Mouse (Mus musculus) hindbrain, embryonic 11.5 days (tissue): ENCODE measurements around the gene Fastkd5. TPM values are rescaled to one million over a fixed set of nuclear protein-coding genes. Genes with fewer than 3 reads are reported as not detected.
A peak's percentile ranks its signal among the peaks of the same experiment; 100 is the strongest.
"Not testable (repeated sequence)": the region's sequence is repeated elsewhere in the genome, so short reads cannot be mapped to it uniquely, and the experiment has no call there.

Source experiments
- ATAC-seq: fragments of 200-750 bp; cut with Nextera tagmentation; 2 replicates; pipeline ENCODE4 v1.8.0; 2017; ENCODE audit warnings: mild to moderate bottlenecking, moderate TSS enrichment, moderate library complexity; ENCODE audit not compliant: low FRiP score
- DNase-seq: peaks from one replicate; pipeline ENCODE4 v3.0.0-alpha.2; 2015; ENCODE audit warnings: low spot score
- H3K27ac ChIP-seq: fragments of 300-500 bp; sonication (generic); 2 replicates; pipeline ENCODE4 v1.5.1; 2014; ENCODE audit warnings: mild to moderate bottlenecking, low read depth, low read length
- H3K27me3 ChIP-seq: fragments of 300-500 bp; sonication (generic); 2 replicates; pipeline ENCODE4 v1.6.1; 2014; ENCODE audit warnings: mild to moderate bottlenecking, low read length, moderate library complexity, mixed read lengths; ENCODE audit not compliant: control insufficient read depth, insufficient read depth
- H3K36me3 ChIP-seq: fragments of 300-500 bp; sonication (generic); 2 replicates; pipeline ENCODE4 v1.6.1; 2014; ENCODE audit warnings: mild to moderate bottlenecking, low read length, moderate library complexity, mixed read lengths; ENCODE audit not compliant: control insufficient read depth, insufficient read depth
- H3K4me1 ChIP-seq: fragments of 300-500 bp; sonication (generic); replicated peaks from 2 replicates; pipeline ENCODE4 v1.6.1; 2014; ENCODE audit warnings: low read length, mixed read lengths; ENCODE audit not compliant: control insufficient read depth, insufficient read depth
- H3K4me2 ChIP-seq: fragments of 300-500 bp; sonication (generic); replicated peaks from 2 replicates; pipeline ENCODE4 v1.6.1; 2014; ENCODE audit warnings: mild to moderate bottlenecking, low read depth, low read length
- H3K4me3 ChIP-seq: fragments of 300-500 bp; sonication (generic); 2 replicates; pipeline ENCODE4 v1.5.1; 2014; ENCODE audit warnings: low read depth, low read length
- H3K9ac ChIP-seq: fragments of 300-500 bp; sonication (generic); 2 replicates; pipeline ENCODE4 v1.6.1; 2014; ENCODE audit warnings: low read depth, low read length
- H3K9me3 ChIP-seq: fragments of 300-500 bp; sonication (generic); 2 replicates; pipeline ENCODE4 v1.6.1; 2016; ENCODE audit warnings: low read length; ENCODE audit not compliant: control insufficient read depth
- WGBS: fragments of 180-500 bp; shearing (Covaris S2); extraction: QIAGEN DNeasy Blood & Tissue Kit; methylation state at CpG from one replicate; pipeline ENCODE4 v1.1.7; 2014; 5-methylcytosine and 5-hydroxymethylcytosine counted together
- polyA plus RNA-seq: library from polyadenylated mRNA; unstranded; fragments of >200 nt; fragmentation: Nextera tagmentation; extraction: Ambion mirVana; gene quantifications from 2 replicates; pipeline ENCODE4 v1.2.1, GENCODE M21; 2014

The Fastkd5 gene
- polyA plus RNA-seq, 1 experiment from 2014 or later, result 20.2 TPM

DNA sequence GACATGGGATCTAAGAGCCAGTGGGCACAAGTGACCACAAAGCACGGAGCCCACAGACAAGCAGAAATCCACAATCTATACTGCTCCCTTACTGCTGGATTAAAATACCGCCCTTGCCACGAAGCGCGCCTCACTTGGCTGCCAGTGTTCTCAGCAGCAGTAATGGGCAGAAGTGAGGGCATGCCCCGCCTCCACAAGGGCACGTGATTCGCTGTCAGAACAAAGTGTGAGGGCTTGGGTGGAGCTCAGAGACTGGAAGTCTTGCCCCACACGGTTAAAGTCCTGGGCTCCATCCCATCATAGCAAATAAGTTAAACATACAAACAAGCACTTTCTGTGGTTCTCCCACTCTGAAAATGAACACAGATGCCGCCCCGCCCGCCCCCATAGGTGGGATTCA is 52.2 kb downstream of the Fastkd5 start:
- 4% methylated on average over 12 of the region's 12 CpGs for WGBS
- no peak overlapping the region for H3K27ac ChIP-seq
- no peak overlapping the region for H3K4me2 ChIP-seq
- H3K9me3 ChIP-seq, result no peaks in the 10 kb centered on the region
- peaks cover 78% of the 10 kb centered on the region for H3K27me3 ChIP-seq
- no peaks in the 10 kb centered on the region for H3K36me3 ChIP-seq
- DNase-seq (peak; percentile 48), ATAC-seq (peak; percentile 33; the same call in 1 of the 2 replicates)
- no peak overlapping the region for H3K4me3 ChIP-seq
- peaks cover 19% of the 10 kb centered on the region for H3K4me1 ChIP-seq
- H3K9ac ChIP-seq, result no peak overlapping the region

DNA sequence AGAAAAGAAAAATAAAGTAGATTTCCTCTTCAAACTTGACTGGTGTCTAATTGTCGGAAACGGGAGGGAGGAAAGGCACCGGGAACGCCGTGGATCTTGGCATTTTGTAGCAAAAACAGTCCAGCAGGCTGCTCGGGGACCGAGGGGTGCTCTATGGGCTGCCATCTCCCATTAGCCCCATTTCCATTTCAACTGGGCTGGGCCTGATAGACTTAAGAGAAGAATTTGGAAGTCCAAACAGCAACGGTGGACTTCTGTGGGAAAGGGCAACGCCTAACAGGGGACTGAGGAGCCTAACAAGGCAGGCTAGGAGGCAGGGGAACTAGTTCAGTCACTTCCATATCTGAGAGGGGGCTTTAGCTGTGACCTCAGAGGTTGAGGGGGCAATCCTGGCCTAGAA is 52.8 kb downstream of the Fastkd5 start:
- H3K27me3 ChIP-seq, result peaks cover 72% of the 10 kb centered on the region
- H3K9me3 ChIP-seq, result no peaks in the 10 kb centered on the region
- ATAC-seq, result no peak
- no peak overlapping the region; the same call in 1 of the 2 replicates for H3K4me3 ChIP-seq
- WGBS, result 2% methylated on average over 9 of the region's 9 CpGs
- no peak overlapping the region for H3K27ac ChIP-seq
- DNase-seq, result peak; percentile 51
- H3K4me2 ChIP-seq, result no peak overlapping the region; the same call in 1 of the 2 replicates
- no peak overlapping the region for H3K9ac ChIP-seq
- peaks cover 19% of the 10 kb centered on the region for H3K4me1 ChIP-seq
- no peaks in the 10 kb centered on the region for H3K36me3 ChIP-seq

DNA sequence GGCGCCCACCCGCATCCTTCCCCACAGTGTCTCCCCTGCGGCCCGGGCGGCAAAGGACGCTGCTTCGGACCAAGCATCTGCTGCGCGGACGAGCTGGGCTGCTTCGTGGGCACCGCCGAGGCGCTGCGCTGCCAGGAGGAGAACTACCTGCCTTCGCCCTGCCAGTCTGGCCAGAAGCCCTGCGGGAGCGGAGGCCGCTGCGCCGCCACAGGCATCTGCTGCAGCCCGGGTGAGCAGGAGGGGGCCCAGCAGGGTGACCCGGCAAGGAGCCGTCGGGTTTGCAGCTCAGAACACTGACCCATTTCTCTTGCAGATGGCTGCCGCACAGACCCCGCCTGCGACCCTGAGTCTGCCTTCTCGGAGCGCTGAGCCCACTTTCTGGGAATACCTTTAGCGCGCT is 53.3 kb downstream of the Fastkd5 start:
- H3K4me1 ChIP-seq, result peaks cover 19% of the 10 kb centered on the region
- WGBS, result 2% methylated on average over 20 of the region's 32 CpGs
- H3K27ac ChIP-seq, H3K36me3 ChIP-seq, H3K9ac ChIP-seq, ATAC-seq, H3K9me3 ChIP-seq: not testable (repeated sequence)
- peak overlapping the region; percentile 21; the same call in 1 of the 2 replicates for H3K4me3 ChIP-seq
- peak overlapping the region; percentile 23 for H3K4me2 ChIP-seq
- H3K27me3 ChIP-seq, result peaks cover 68% of the 10 kb centered on the region
- DNase-seq, result peak; percentile 28

DNA sequence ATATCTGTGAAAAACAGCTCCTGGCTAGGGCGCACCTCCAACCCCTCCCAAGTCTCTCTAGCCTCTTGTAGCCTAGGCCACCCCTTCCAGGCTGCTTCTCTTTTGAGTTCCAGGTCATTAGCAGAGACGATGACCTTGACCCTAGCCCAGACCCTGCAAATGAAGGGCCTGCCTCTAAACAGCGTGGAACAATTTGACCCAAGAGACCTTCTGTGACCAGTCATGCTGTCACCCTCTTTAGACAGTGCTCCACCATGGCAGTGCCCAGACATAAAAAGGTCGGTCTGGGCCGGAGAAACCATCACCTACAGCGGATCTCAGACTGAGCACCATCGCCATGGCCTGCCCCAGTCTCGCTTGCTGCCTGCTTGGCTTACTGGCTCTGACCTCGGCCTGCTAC is 54.0 kb downstream of the Fastkd5 start, which contains the start of gene Oxt:
Oxt (plus strand) TSS at position 301 of the 400 bp plus-strand sequence.
- no peaks in the 10 kb centered on the region for H3K9me3 ChIP-seq
- H3K27me3 ChIP-seq, result peaks cover 61% of the 10 kb centered on the region
- no peaks in the 10 kb centered on the region for H3K36me3 ChIP-seq
- no peak within 1 kb of the TSS for H3K27ac ChIP-seq
- ATAC-seq (no peak), DNase-seq (peak; percentile 15)
- peaks cover 17% of the 10 kb centered on the region for H3K4me1 ChIP-seq
- H3K4me3 ChIP-seq, result peak within 1 kb of the TSS; percentile 21; the same call in 1 of the 2 replicates
- H3K4me2 ChIP-seq, result peak within 1 kb of the TSS; percentile 23
- H3K9ac ChIP-seq, result no peak within 1 kb of the TSS
- WGBS, result 40% methylated on average over 9 of the region's 9 CpGs

DNA sequence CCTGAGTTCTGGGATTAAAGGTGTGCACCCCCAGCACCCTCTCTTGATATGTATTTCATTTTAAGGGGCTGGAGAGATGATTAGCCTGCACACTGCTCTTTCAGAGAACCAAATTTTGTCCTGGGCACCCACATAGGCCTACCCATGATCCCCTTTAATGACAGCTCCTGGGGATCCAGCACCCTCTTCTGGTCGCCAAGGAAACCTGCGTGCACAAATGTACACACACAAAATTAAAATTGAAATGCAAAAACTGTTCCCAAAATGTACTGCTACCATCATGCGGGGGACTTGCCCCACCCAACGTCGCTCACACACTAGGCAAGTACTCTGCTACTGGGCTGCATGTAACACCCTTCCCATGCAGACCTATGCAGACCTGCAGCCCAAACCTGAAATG is 54.9 kb downstream of the Fastkd5 start:
- Histone ChIP-seq H3K27ac (no peak overlapping the region), H3K27me3 (peaks cover 52% of the 10 kb centered on the region), H3K4me2 (no peak overlapping the region), H3K36me3 (no peaks in the 10 kb centered on the region), H3K4me1 (peaks cover 14% of the 10 kb centered on the region), H3K9me3 (no peaks in the 10 kb centered on the region), H3K4me3 (no peak overlapping the region), H3K9ac (no peak overlapping the region)
- DNase-seq (no peak), ATAC-seq (no peak)
- WGBS, result 82% methylated on average over 5 of the region's 5 CpGs

DNA sequence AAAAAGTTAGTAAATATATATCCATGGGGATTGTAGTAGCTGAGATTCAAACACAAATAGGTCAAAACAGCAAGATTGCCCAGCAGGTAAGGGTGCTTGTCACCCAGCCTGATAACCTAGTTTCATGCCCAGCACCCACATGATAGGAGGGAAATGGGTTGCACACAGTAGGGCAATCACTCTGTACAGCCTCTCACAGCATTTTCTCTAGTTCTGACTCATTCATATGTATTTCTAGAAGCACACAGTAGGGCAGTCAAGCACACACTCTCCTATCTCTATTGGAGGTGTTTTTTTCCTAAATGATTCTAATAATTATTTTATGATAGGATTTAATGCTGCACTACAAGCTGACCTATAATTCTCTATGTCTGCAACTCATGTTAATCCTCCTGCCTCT is 59.9 kb downstream of the Fastkd5 start:
- Histone ChIP-seq H3K4me1 (no peaks in the 10 kb centered on the region), H3K4me3 (no peak overlapping the region), H3K27me3 (peaks cover 1% of the 10 kb centered on the region), H3K36me3 (no peaks in the 10 kb centered on the region), H3K4me2 (no peak overlapping the region), H3K27ac (no peak overlapping the region), H3K9me3 (no peaks in the 10 kb centered on the region), H3K9ac (no peak overlapping the region)
- ATAC-seq (no peak), DNase-seq (no peak)

DNA sequence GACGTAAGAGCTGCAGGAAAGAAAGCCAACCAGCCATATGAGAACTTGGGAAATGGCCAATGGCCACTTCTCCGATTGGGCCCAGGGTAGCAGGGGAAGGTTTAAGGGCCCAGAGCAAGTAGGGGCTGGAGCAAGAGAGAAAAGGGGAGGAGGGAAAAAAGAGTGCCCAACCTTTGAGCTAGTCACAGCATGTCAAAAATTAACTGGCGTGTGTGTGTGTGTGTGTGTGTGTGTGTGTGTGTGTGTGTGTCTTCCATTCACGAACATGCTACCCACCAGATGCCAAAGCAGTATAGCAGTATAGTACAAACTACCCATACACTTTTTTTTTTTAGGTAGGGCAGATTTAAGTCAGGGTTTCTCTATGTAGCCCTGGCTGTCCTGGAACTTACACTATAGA is 60.9 kb downstream of the Fastkd5 start:
- Histone ChIP-seq H3K27me3 (no peaks in the 10 kb centered on the region), H3K4me3 (no peak overlapping the region), H3K9ac (no peak overlapping the region), H3K4me2 (no peak overlapping the region), H3K27ac (no peak overlapping the region), H3K9me3 (no peaks in the 10 kb centered on the region), H3K36me3 (no peaks in the 10 kb centered on the region), H3K4me1 (0 out of 2 replicates have a peak, but pooled peaks cover 3% of the 10 kb centered on the region)
- 81% methylated on average over 4 of the region's 4 CpGs for WGBS
- ATAC-seq (no peak), DNase-seq (no peak)

DNA sequence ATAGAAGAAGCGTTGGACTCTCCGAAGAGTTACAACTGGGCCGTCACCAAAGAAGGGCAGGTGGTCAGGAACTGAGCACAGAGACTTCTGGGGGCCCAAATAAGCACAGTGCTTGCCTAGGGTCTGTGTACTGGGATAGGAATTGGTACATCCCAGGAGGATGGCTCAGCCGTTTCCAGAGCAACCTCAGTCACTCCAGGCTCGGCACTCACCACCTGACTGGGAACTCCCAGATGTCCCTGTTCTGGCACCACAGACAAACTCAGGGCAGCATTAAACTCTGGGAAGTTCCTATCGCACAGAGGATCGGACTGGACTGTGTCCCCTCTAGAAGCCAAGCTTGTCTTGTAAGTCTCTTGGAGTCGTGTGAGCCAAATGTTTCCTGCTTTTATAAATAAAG is 64.8 kb downstream of the Fastkd5 start:
- no peaks in the 10 kb centered on the region for H3K36me3 ChIP-seq
- ATAC-seq, result no peak
- H3K27me3 ChIP-seq, result no peaks in the 10 kb centered on the region
- H3K27ac ChIP-seq, result no peak overlapping the region
- H3K4me2 ChIP-seq, result peak overlapping the region; percentile 88; the same call in 1 of the 2 replicates
- no peak overlapping the region for H3K4me3 ChIP-seq
- DNase-seq, result no peak
- H3K9ac ChIP-seq, result no peak overlapping the region
- no peaks in the 10 kb centered on the region for H3K9me3 ChIP-seq
- H3K4me1 ChIP-seq, result 0 out of 2 replicates have a peak, but pooled peaks cover 3% of the 10 kb centered on the region
- 81% methylated on average over 8 of the region's 8 CpGs for WGBS

DNA sequence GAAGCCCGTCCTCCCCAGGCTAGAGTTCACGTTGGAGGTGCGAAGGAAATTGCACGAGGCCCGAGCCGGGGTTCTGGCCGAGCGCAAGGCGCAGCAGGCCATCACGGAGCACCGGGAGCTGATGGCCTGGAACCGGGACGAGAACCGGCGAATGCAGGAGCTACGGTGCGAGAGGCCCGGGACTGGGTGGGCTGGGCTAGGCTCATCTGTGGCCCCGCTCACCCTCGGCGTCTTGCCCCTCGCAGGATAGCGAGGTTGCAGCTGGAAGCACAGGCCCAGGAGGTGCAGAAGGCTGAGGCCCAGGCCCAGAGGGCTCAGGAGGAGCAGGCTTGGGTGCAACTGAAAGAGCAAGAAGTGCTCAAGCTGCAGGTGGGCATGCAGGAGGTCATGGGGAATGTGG is 65.8 kb downstream of the Fastkd5 start:
- peak overlapping the region; percentile 89 for H3K4me3 ChIP-seq
- no peak overlapping the region for H3K27ac ChIP-seq
- no peaks in the 10 kb centered on the region for H3K9me3 ChIP-seq
- WGBS, result 2% methylated on average over 22 of the region's 23 CpGs
- no peak for DNase-seq
- peak overlapping the region; percentile 85 for H3K9ac ChIP-seq
- H3K4me1 ChIP-seq, result 0 out of 2 replicates have a peak, but pooled peaks cover 3% of the 10 kb centered on the region
- no peaks in the 10 kb centered on the region for H3K36me3 ChIP-seq
- peak overlapping the region; percentile 88 for H3K4me2 ChIP-seq
- ATAC-seq, result peak; percentile 51; the same call in 1 of the 2 replicates
- H3K27me3 ChIP-seq, result no peaks in the 10 kb centered on the region
